Mouse (Mus musculus) E14TG2a.4 (cell line): ENCODE data around the gene Trio.

Source experiments
- H3K27me3 ChIP-seq: 2 replicates; pipeline ENCODE4 v1.6.1; 2014; ENCODE audit warnings: low read length, control low read depth; ENCODE audit not compliant: insufficient read depth
- H3K36me3 ChIP-seq: 2 replicates; pipeline ENCODE4 v1.6.1; 2014; ENCODE audit warnings: low read length, control low read depth; ENCODE audit not compliant: insufficient read depth
- H3K4me1 ChIP-seq: replicated peaks from 2 replicates; pipeline ENCODE4 v1.6.1; 2014; ENCODE audit warnings: low read depth, low read length, control low read depth
- H3K4me3 ChIP-seq: replicated peaks from 2 replicates; pipeline ENCODE4 v1.5.1; 2014; ENCODE audit warnings: mild to moderate bottlenecking, low read length
- H3K9me3 ChIP-seq: 2 replicates; pipeline ENCODE4 v1.6.1; 2014; ENCODE audit warnings: low read length, control low read depth
- CTCF ChIP-seq: conservative IDR thresholded peaks from 2 replicates; pipeline ENCODE4 v1.5.1; 2014; ENCODE audit warnings: low read length
- NANOG ChIP-seq: IDR thresholded peaks from 2 replicates; pipeline ENCODE4 v1.6.1; 2014; ENCODE audit warnings: borderline replicate concordance, low read length, mixed read lengths
- POU5F1 ChIP-seq: IDR thresholded peaks from 2 replicates; pipeline ENCODE4 v1.6.1; 2014; ENCODE audit warnings: low read length, borderline replicate concordance

Gene Trio

DNA sequence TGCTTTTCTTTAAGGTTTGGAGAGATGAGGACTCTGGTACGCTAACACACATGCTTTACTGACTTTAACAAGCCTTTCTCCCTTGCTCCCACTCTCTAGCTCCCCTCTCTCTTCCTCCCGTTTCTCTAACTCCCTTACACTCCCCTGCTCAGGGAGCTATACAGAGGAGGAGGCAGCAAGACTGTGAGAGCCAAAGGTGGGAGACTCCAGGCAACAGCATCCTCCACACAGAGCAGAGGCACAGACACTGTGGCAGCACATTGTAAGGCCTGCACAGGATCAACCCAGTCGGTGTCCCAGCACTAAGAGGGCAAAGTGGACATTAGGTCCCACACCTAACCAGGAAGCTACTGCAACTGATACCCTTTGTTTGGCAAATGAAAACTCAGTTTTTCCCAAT lies 112.6 kb downstream of the Trio start:
- Histone ChIP-seq H3K9me3 (no peaks in the 10 kb centered on the region), H3K36me3 (no peaks in the 10 kb centered on the region), H3K4me3 (no peak overlapping the region), H3K4me1 (no peaks in the 10 kb centered on the region; the same call in 1 of the 2 replicates), H3K27me3 (peaks cover 6% of the 10 kb centered on the region; the same call in 1 of the 2 replicates)
- TF ChIP-seq POU5F1 (no peak), CTCF (no peak), NANOG (no peak)

GRCm38 (mm10) chr15:27911196-27911595 lies 114.5 kb downstream of the Trio start:
- Histone ChIP-seq H3K36me3 (no peaks in the 10 kb centered on the region), H3K4me3 (no peak overlapping the region), H3K9me3 (no peaks in the 10 kb centered on the region)

GRCm38 (mm10) chr15:27910179-27910578 lies 115.5 kb downstream of the Trio start:
- Histone ChIP-seq H3K4me3 (no peak overlapping the region), H3K27me3 (peaks cover 3% of the 10 kb centered on the region; the same call in 1 of the 2 replicates), H3K9me3 (no peaks in the 10 kb centered on the region), H3K4me1 (peaks cover 1% of the 10 kb centered on the region), H3K36me3 (no peaks in the 10 kb centered on the region)
- TF ChIP-seq NANOG (no peak), CTCF (no peak), POU5F1 (no peak)

More at GRCm38 (mm10) chr15:27911196-27911595, 114.5 kb downstream of the Trio start:
- H3K4me1 ChIP-seq = no peaks in the 10 kb centered on the region; the same call in 1 of the 2 replicates
- peaks cover 3% of the 10 kb centered on the region; the same call in 1 of the 2 replicates for H3K27me3 ChIP-seq
- no peak for TF ChIP-seq POU5F1
- TF ChIP-seq CTCF = no peak
- TF ChIP-seq NANOG = no peak

- no peak for TF ChIP-seq NANOG
- no peak for TF ChIP-seq CTCF
- TF ChIP-seq POU5F1 = no peak
- H3K9me3 ChIP-seq = no peaks in the 10 kb centered on the region
- H3K4me1 ChIP-seq = peaks cover 11% of the 10 kb centered on the region
- no peaks in the 10 kb centered on the region; the same call in 1 of the 2 replicates for H3K27me3 ChIP-seq
- no peaks in the 10 kb centered on the region for H3K36me3 ChIP-seq
- no peak overlapping the region for H3K4me3 ChIP-seq
Measured at GRCm38 (mm10) chr15:27907649-27908048, 118.0 kb downstream of the Trio start.

GRCm38 (mm10) chr15:27906409-27906808 lies 119.2 kb downstream of the Trio start:
- Histone ChIP-seq H3K4me3 (no peak overlapping the region), H3K27me3 (no peaks in the 10 kb centered on the region; the same call in 1 of the 2 replicates), H3K4me1 (peaks cover 14% of the 10 kb centered on the region), H3K9me3 (no peaks in the 10 kb centered on the region), H3K36me3 (no peaks in the 10 kb centered on the region)
- no peak for TF ChIP-seq POU5F1
- no peak for TF ChIP-seq NANOG
- no peak for TF ChIP-seq CTCF

DNA sequence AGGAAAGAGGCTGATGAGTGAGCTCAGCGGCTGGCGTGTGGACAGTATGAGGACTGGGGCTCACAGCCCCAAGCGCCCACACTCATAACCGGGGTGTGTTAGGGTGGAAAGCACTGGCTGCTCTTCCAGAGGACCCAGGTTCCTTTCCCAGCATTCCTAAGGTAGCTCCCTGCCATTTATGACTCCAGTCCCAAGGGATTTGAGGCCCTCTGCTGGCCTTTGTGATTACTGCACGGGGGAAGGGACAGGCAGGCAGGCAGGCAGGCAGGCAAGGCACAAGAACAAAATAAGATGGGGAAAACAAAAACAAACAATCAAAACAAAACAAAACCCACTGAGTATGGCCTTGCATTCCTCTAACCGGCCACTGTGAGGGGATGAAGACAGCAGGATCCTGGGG lies 120.3 kb downstream of the Trio start:
- Histone ChIP-seq H3K36me3 (no peaks in the 10 kb centered on the region), H3K4me1 (peaks cover 18% of the 10 kb centered on the region), H3K27me3 (no peaks in the 10 kb centered on the region; the same call in 1 of the 2 replicates), H3K9me3 (no peaks in the 10 kb centered on the region), H3K4me3 (peak overlapping the region; percentile 75)
- peak; percentile 76 for TF ChIP-seq CTCF
- TF ChIP-seq NANOG = no peak
- no peak for TF ChIP-seq POU5F1

- Histone ChIP-seq H3K36me3 (0 out of 2 replicates have a peak, but pooled peaks cover 3% of the 10 kb centered on the region), H3K4me1 (peaks cover 18% of the 10 kb centered on the region), H3K4me3 (peak overlapping the region; percentile 75), H3K9me3 (no peaks in the 10 kb centered on the region), H3K27me3 (no peaks in the 10 kb centered on the region; the same call in 1 of the 2 replicates)
- no peak for TF ChIP-seq POU5F1
- TF ChIP-seq NANOG = no peak
Measured at GRCm38 (mm10) chr15:27904346-27905005, 121.2 kb downstream of the Trio start.

DNA sequence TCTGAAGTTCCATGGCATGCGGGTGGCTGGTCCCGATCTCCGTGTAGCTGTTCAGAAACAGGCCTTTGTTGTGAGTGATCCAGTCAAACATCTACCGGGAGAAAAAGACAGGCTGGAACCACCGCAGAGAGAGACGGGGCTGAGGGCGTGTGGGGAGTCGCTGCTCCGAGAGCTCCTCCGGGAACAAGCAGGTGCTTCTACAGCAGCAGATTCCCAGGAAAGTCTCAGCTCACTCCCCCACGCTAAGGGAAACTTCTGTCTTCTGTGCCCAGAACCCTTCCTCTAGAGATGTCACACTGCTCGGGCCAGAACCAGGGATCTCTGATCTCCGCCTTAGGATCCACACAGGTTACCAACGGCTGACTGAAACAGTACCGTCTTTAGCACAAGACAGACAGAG lies 124.4 kb downstream of the Trio start:
- Histone ChIP-seq H3K9me3 (no peaks in the 10 kb centered on the region), H3K27me3 (no peaks in the 10 kb centered on the region), H3K4me3 (no peak overlapping the region), H3K4me1 (peaks cover 18% of the 10 kb centered on the region), H3K36me3 (peaks cover 9% of the 10 kb centered on the region; the same call in 1 of the 2 replicates)
- TF ChIP-seq CTCF (no peak), NANOG (no peak), POU5F1 (no peak)
